25 mouse cellular contexts compared by ENCODE assay signal in genomic region chr11:105792501-105792900, GRCm38 (mm10).
"Had no signal": no experiment of that assay in that cellular context is flagged by ENCODE, and none has a peak within 500 bp of the region (broad histone marks: within the 10 kb centered on the region; RNA-seq: fewer than 3 reads in every experiment).

No protein-coding gene starts in this region.

- H3K27ac ChIP-seq: heart, adult 2 months; heart, embryonic 13.5 days; heart, embryonic 15.5 days; hindbrain, embryonic 10.5 days; hindbrain, embryonic 12.5 days; hindbrain, embryonic 14.5 days; intestine, embryonic 15.5 days; layer of hippocampus, adult 2 months; limb, embryonic 10.5 days; limb, embryonic 12.5 days; liver, embryonic 12.5 days; liver, embryonic 14.5 days had no signal

- H3K36me3 ChIP-seq: hindbrain, embryonic 10.5 days; hindbrain, embryonic 12.5 days; intestine, embryonic 15.5 days; limb, embryonic 10.5 days; limb, embryonic 12.5 days; liver, embryonic 12.5 days had no signal

- DNase-seq: gastrocnemius, postnatal 14 days; gastrocnemius, postnatal 36 days; heart, adult 2 months; heart, postnatal 4 days; kidney, adult 18-20 months; kidney, adult 8-10 months; kidney, postnatal 10 days; kidney, postnatal 25 days; kidney, postnatal 4 days; liver had no signal

- H3K9ac ChIP-seq: heart, embryonic 13.5 days; heart, embryonic 15.5 days; hindbrain, embryonic 12.5 days; hindbrain, embryonic 14.5 days; intestine, embryonic 15.5 days; limb, embryonic 12.5 days; liver, embryonic 12.5 days; liver, embryonic 14.5 days had no signal

- H3K4me2 ChIP-seq: heart, embryonic 11.5 days; heart, embryonic 13.5 days; heart, embryonic 15.5 days; hindbrain, embryonic 12.5 days; hindbrain, embryonic 14.5 days; intestine, embryonic 15.5 days; limb, embryonic 12.5 days; liver, embryonic 12.5 days had no signal

- H3K4me1 ChIP-seq: heart, embryonic 15.5 days; hindbrain, embryonic 10.5 days; hindbrain, embryonic 12.5 days; intestine, embryonic 15.5 days; limb, embryonic 10.5 days; limb, embryonic 12.5 days; liver, embryonic 12.5 days had no signal

- H3K27me3 ChIP-seq: heart, embryonic 13.5 days; heart, embryonic 15.5 days; hindbrain, embryonic 12.5 days; intestine, embryonic 15.5 days; limb, embryonic 12.5 days; liver, embryonic 12.5 days had no signal

- H3K9me3 ChIP-seq: heart, embryonic 13.5 days; heart, embryonic 15.5 days; hindbrain, embryonic 12.5 days; intestine, embryonic 15.5 days; limb, embryonic 10.5 days; liver, embryonic 12.5 days had no signal

- H3K4me3 ChIP-seq: heart, adult 2 months; heart, embryonic 13.5 days; heart, embryonic 15.5 days; hindbrain, embryonic 10.5 days; hindbrain, embryonic 12.5 days; intestine, embryonic 15.5 days; layer of hippocampus, adult 2 months; limb, embryonic 10.5 days; limb, embryonic 12.5 days; liver, embryonic 12.5 days had no signal

- ATAC-seq: hindbrain, embryonic 16.5 days; inflammation-experienced regulatory T-cells, adult 6 months; intestine, embryonic 15.5 days; intestine, postnatal 0 days; liver, embryonic 12.5 days had no signal
